Mouse (Mus musculus) midbrain, embryonic 10.5 days (tissue): ENCODE data around the gene Zfp839. TPM values are rescaled to one million over a fixed set of nuclear protein-coding genes. Genes with fewer than 3 reads are reported as not detected.

ENCODE experiments used
- DNase-seq: peaks from one replicate; pipeline ENCODE4 v3.0.0-alpha.2; 2017; ENCODE audit warnings: low spot score
- H3K27ac ChIP-seq: fragments of 300-500 bp; sonication (generic); replicated peaks from 2 replicates; pipeline ENCODE4 v1.5.1; 2016; ENCODE audit warnings: mild to moderate bottlenecking
- H3K27me3 ChIP-seq: fragments of 300-500 bp; sonication (generic); 2 replicates; pipeline ENCODE4 v1.6.1; 2016; ENCODE audit warnings: low read depth, mild to moderate bottlenecking; ENCODE audit not compliant: poor library complexity, severe bottlenecking
- H3K36me3 ChIP-seq: fragments of 300-500 bp; sonication (generic); 2 replicates; pipeline ENCODE4 v1.6.1; 2016; ENCODE audit warnings: mild to moderate bottlenecking, moderate library complexity
- H3K4me1 ChIP-seq: fragments of 300-500 bp; sonication (generic); 2 replicates; pipeline ENCODE4 v1.6.1; 2016
- H3K4me3 ChIP-seq: fragments of 300-500 bp; sonication (generic); 2 replicates; pipeline ENCODE4 v1.5.1; 2016; ENCODE audit warnings: mild to moderate bottlenecking, moderate library complexity
- H3K9me3 ChIP-seq: fragments of 300-500 bp; sonication (generic); replicated peaks from 2 replicates; pipeline ENCODE4 v1.6.1; 2016; ENCODE audit warnings: mild to moderate bottlenecking
- WGBS: fragments of 180-500 bp; shearing (Covaris S2); methylation state at CpG from one replicate; pipeline ENCODE4 v1.1.7; 2016; 5-methylcytosine and 5-hydroxymethylcytosine counted together
- polyA plus RNA-seq: library from polyadenylated mRNA; unstranded; fragments of >200 nt; fragmentation: Nextera tagmentation; extraction: Ambion mirVana; gene quantifications from 2 replicates; pipeline ENCODE4 v1.2.1, GENCODE M21; 2016

The Zfp839 gene
- 4.8 and 5.4 TPM in 2 replicates for polyA plus RNA-seq

DNA sequence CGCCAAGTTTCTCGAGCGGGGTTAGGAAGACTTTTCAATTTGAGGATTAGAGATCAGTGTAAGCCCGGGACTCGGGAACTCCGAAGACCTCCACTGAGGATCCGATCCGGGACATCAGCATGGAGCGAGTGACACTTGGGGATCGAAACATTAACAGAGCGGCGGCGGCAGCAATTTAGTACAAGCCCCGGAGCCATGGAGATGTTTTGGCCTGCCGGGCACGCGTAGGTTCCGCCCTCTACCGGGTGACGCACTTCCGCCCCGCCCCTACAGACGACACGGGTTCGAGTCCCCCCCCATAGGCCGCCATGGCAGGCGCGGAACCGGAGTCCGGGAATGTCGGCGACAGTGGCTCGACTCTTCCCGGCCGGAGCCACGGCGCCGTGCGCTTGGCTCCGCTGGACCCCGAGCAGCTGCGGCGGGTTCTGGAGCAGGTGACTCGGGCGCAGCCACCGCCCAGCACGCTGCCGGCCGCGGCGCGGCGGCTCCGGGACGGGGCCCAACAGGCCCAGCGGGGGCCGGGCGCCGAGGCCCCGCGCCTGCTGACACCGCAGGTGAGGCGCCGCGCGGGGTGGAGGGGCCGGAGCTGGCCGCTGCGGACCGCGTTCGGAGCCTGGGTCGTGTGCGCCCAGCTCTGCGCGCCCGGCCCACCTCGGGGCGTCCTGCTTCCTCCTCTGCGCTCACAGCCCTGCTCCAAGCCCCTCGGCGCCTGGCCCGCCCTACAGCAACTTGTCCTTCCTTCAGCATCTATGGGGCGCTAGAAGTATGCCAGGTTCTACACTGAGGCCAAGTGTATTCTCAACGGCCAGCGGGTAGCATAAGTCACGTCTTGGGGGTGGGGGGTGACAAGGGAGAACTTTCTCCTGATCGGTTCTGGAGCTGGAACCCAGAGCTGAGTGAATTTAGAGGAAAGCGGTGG lies at the start of gene Zfp839:
Gene Zfp839, plus strand, starts transcription at position 244 of the 919 bp plus-strand sequence.
- Histone ChIP-seq H3K27ac (peak within 1 kb of the TSS; percentile 94), H3K27me3 (peaks cover 25% of the 10 kb centered on the region), H3K36me3 (peaks cover 4% of the 10 kb centered on the region), H3K4me1 (peaks cover 35% of the 10 kb centered on the region), H3K4me3 (peak within 1 kb of the TSS; percentile 98), H3K9me3 (no peaks in the 10 kb centered on the region)
- peak; percentile 87 for DNase-seq
- WGBS, result under 1% methylated on average over 89 of the region's 89 CpGs

DNA sequence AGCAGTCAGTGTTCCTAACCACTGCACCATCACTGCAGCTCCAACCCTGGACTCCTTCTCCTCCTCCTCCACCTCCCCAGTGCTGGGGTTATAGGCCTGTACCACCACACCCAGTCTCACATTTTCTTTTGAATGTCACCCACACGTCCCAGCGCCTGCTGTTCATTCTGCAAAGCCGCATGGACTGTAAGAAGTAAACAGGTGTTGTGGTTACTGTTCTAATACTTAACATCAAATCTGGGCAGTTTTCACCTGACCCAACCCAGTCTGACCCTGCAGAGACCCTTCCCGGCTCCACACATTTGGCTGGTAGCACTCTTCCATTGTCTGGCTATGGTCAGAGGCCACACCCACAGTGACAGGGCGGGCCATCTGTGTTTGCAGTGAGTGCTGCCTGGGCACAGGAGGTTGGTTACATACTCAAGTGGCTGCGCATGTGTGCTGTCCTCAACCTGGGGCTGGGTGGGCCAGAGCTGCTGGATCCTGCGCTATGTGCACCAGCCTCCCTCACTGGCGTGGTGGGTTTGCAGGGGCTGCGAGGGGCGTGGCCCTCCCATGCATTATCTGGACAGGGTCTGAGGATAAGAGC lies 48.1 kb upstream of the Zfp839 start:
- H3K4me3 ChIP-seq, result no peak overlapping the region
- DNase-seq, result no peak
- H3K36me3 ChIP-seq, result peaks cover 50% of the 10 kb centered on the region
- no peaks in the 10 kb centered on the region for H3K27me3 ChIP-seq
- no peak overlapping the region for H3K27ac ChIP-seq
- WGBS, result 88% methylated on average over 10 of the region's 10 CpGs
- peaks cover 15% of the 10 kb centered on the region for H3K4me1 ChIP-seq
- no peaks in the 10 kb centered on the region for H3K9me3 ChIP-seq

- no peaks in the 10 kb centered on the region for H3K9me3 ChIP-seq
- WGBS, result 88% methylated on average over 5 of the region's 5 CpGs
- no peak overlapping the region for H3K27ac ChIP-seq
- peaks cover 54% of the 10 kb centered on the region for H3K36me3 ChIP-seq
- no peaks in the 10 kb centered on the region for H3K27me3 ChIP-seq
- no peak for DNase-seq
- no peak overlapping the region for H3K4me3 ChIP-seq
- peaks cover 16% of the 10 kb centered on the region for H3K4me1 ChIP-seq
Observed at GRCm38 (mm10) chr12:110802674-110803297, 47.3 kb upstream of the Zfp839 start.

DNA sequence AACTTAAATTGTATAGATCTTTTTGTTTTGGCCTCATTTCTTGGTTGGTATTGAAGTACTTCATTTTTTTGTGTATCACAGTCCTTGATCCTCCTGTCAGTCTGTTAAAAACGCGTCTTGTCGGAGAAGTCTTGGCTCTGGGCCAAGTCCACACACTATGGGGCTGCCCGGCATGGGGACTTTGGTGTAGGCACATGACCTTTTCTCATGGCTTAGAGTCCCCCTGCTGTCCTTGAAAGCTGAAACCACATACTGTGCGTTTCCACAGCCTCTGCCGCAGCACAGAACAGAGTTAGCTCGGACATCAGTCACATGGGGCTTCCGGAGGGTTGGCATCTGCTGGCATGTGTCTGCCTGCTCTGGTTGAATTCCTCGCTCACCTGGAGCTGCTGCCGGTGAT lies 45.8 kb upstream of the Zfp839 start:
- no peak for DNase-seq
- Histone ChIP-seq H3K27ac (no peak overlapping the region), H3K36me3 (peaks cover 60% of the 10 kb centered on the region), H3K9me3 (no peaks in the 10 kb centered on the region), H3K27me3 (no peaks in the 10 kb centered on the region), H3K4me3 (no peak overlapping the region), H3K4me1 (peaks cover 30% of the 10 kb centered on the region)
- WGBS, result 51% methylated on average over 10 of the region's 10 CpGs

DNA sequence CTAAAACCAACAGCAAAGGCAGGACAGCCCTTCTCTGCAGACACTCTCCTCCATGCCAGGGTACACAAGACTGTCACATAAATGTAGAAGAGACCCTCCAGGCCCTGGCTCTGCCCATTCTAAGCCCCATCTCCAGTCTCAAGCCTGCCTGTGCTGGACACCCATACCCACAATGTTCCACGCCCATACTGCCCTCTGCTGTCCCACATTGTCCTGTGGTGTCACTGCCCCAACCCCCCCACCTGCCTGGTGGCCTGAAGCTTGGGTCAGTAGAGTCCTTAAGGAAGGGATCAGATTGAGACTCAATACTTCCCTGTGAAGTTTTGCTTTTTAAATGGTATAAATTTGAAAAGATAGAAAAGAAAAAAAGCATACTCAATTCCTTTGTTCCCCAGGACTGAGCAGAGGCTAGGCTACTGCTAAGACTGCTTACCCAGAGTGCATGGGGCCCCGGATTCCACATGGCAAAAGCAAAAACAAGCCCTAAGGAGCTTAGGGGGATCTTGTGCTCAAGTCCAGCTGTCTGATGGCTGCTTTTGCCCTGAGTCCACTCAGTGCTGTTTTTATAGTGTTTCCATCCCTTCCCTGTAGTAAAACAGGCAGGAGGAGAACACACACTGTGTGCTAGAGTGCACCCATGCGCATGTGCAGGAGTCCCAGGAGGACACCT lies 43.6 kb upstream of the Zfp839 start:
- Histone ChIP-seq H3K36me3 (peaks cover 67% of the 10 kb centered on the region), H3K27me3 (no peaks in the 10 kb centered on the region), H3K4me1 (peaks cover 30% of the 10 kb centered on the region), H3K27ac (peak overlapping the region; percentile 13), H3K4me3 (no peak overlapping the region), H3K9me3 (no peaks in the 10 kb centered on the region)
- 77% methylated on average over 3 of the region's 3 CpGs for whole genome bisulfite sequencing
- no peak for DNase-seq

- 31% methylated on average over 10 of the region's 10 CpGs for WGBS
- Histone ChIP-seq H3K4me3 (no peak overlapping the region), H3K4me1 (peaks cover 24% of the 10 kb centered on the region), H3K9me3 (no peaks in the 10 kb centered on the region), H3K27ac (0 out of 2 replicates have a peak overlapping the region, but pooled peaks have one; percentile 10), H3K36me3 (peaks cover 71% of the 10 kb centered on the region), H3K27me3 (no peaks in the 10 kb centered on the region)
- no peak for DNase-seq
Observed at GRCm38 (mm10) chr12:110808430-110808829, 41.6 kb upstream of the Zfp839 start.

DNA sequence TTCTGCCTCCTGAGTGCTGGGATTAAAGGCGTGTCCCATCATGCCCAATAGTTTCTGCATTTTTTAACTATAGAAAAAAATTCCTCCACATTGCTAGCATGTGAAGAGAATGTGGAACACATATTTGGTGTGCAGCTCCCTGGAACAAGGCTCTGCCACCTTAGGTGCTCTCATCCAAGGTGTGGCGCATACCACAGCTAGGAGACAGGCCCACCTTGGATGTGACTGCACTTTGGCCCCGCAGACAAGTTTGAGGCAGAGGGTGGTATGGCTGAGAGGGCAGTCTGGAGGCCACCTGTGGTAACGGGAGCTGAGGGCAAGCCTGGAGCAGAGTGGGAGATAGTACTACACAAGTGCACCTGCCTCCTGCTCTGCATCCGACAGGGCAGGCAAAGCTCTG lies 41.2 kb upstream of the Zfp839 start:
- Histone ChIP-seq H3K9me3 (no peaks in the 10 kb centered on the region), H3K27ac (no peak overlapping the region), H3K4me3 (no peak overlapping the region), H3K4me1 (peaks cover 24% of the 10 kb centered on the region), H3K27me3 (no peaks in the 10 kb centered on the region), H3K36me3 (peaks cover 75% of the 10 kb centered on the region)
- DNase-seq, result no peak
- WGBS, result 86% methylated on average over 5 of the region's 5 CpGs

DNA sequence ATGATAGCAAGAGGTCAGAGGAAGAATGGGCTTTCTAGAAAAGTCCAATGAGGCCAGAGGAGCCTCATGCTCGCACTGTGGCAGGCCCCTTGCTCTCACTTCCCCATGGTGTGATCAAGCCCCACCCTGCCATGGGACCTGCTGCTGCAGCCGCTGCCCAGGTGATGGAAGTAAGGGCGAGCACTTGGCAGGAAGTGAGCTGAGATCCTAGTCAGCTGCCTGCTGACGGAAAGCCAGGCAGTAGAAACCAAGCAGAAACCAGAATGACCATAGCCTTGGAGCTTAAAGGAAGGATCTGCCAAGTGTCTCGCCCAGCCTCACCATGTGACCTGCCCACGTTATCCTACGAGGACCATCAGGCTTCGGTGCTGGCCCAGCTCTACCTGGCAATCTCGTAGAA lies 36.9 kb upstream of the Zfp839 start:
- H3K4me1 ChIP-seq, result peaks cover 10% of the 10 kb centered on the region
- no peak for DNase-seq
- H3K27ac ChIP-seq, result no peak overlapping the region
- H3K4me3 ChIP-seq, result no peak overlapping the region
- no peaks in the 10 kb centered on the region for H3K27me3 ChIP-seq
- H3K36me3 ChIP-seq, result peaks cover 55% of the 10 kb centered on the region
- 92% methylated on average over 9 of the region's 9 CpGs for WGBS
- H3K9me3 ChIP-seq, result no peaks in the 10 kb centered on the region

- Histone ChIP-seq H3K4me3 (no peak overlapping the region), H3K36me3 (peaks cover 55% of the 10 kb centered on the region), H3K9me3 (no peaks in the 10 kb centered on the region), H3K4me1 (peaks cover 5% of the 10 kb centered on the region), H3K27ac (no peak overlapping the region), H3K27me3 (no peaks in the 10 kb centered on the region)
- 93% methylated on average over 6 of the region's 6 CpGs for WGBS
- no peak for DNase-seq
Observed at GRCm38 (mm10) chr12:110813624-110814023, 36.4 kb upstream of the Zfp839 start.

- no peak overlapping the region for H3K4me3 ChIP-seq
- no peaks in the 10 kb centered on the region for H3K27me3 ChIP-seq
- H3K27ac ChIP-seq, result no peak overlapping the region
- DNase-seq, result no peak
- H3K36me3 ChIP-seq, result peaks cover 44% of the 10 kb centered on the region
- H3K9me3 ChIP-seq, result no peaks in the 10 kb centered on the region
- WGBS, result 79% methylated on average over 17 of the region's 17 CpGs
- no peaks in the 10 kb centered on the region for H3K4me1 ChIP-seq
Observed at GRCm38 (mm10) chr12:110814924-110815323, 35.1 kb upstream of the Zfp839 start.

GRCm38 (mm10) chr12:110816833-110817232 lies 33.2 kb upstream of the Zfp839 start:
- H3K27me3 ChIP-seq, result no peaks in the 10 kb centered on the region
- H3K36me3 ChIP-seq, result peaks cover 36% of the 10 kb centered on the region
- no peaks in the 10 kb centered on the region for H3K9me3 ChIP-seq
- WGBS, result 94% methylated on average over 2 of the region's 2 CpGs
- H3K4me3 ChIP-seq, result no peak overlapping the region
- DNase-seq, result no peak
- H3K4me1 ChIP-seq, result no peaks in the 10 kb centered on the region
- H3K27ac ChIP-seq, result no peak overlapping the region

DNA sequence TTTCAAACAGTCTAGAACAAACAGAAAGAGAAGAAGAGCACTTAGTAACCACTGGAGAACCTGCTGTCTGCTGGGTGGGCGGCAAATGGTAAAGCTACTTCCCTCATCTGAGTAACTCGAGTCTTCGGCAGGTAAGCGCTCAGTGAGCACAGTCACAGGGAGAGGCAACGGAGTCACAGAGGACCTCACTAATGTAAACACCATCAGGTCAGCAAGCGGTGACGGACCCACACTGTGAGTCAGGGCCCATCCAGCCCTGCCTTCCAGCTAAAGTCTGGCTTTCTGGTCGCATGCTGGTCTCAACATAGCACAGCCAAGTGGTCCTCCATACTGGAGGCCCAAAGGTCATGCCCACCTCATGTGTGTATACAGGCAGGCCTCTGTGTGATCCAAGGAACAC lies 30.7 kb upstream of the Zfp839 start:
- 82% methylated on average over 8 of the region's 8 CpGs for WGBS
- H3K9me3 ChIP-seq, result no peaks in the 10 kb centered on the region
- H3K4me1 ChIP-seq, result no peaks in the 10 kb centered on the region
- H3K4me3 ChIP-seq, result no peak overlapping the region
- no peak overlapping the region for H3K27ac ChIP-seq
- peaks cover 13% of the 10 kb centered on the region; the same call in 1 of the 2 replicates for H3K36me3 ChIP-seq
- no peaks in the 10 kb centered on the region for H3K27me3 ChIP-seq
- no peak for DNase-seq
